Mouse (Mus musculus) CH12.LX (cell line): ENCODE data around the gene Fgfr2. TPM values are rescaled to one million over a fixed set of nuclear protein-coding genes. Genes with fewer than 3 reads are reported as not detected.

Experiments
- DNase-seq: peaks from one replicate; pipeline ENCODE4 v3.0.0-alpha.2; 2013; ENCODE audit errors: extremely low read depth
- H3K27ac ChIP-seq: 2 replicates; pipeline ENCODE4 v1.5.1; 2012; ENCODE audit warnings: low read depth, mild to moderate bottlenecking, control low read depth, moderate library complexity; ENCODE audit not compliant: insufficient read depth
- H3K27me3 ChIP-seq: replicated peaks from 2 replicates; pipeline ENCODE3; 2012; ENCODE audit warnings: inconsistent platforms
- H3K36me3 ChIP-seq, 2 experiments: replicated peaks in 1 of 2; 2 replicates each; pipeline versions ENCODE3 to v1.6.1; 2012; ENCODE audit warnings: inconsistent platforms in 1 of 2, low read length in 1 of 2, mild to moderate bottlenecking in 1 of 2, mixed read lengths in 1 of 2, moderate library complexity in 1 of 2; ENCODE audit not compliant: control insufficient read depth in 1 of 2, insufficient read depth in 1 of 2
- H3K4me1 ChIP-seq, 2 experiments: 2 replicates each; pipeline ENCODE4 v1.6.1; 2012; ENCODE audit warnings: inconsistent platforms in 1 of 2, moderate library complexity in 1 of 2; ENCODE audit not compliant: insufficient read depth in 2 of 2, control insufficient read depth in 1 of 2
- H3K4me2 ChIP-seq: 2 replicates; pipeline ENCODE4 v1.6.1; 2012; ENCODE audit warnings: low read depth, mild to moderate bottlenecking, control low read depth; ENCODE audit not compliant: poor library complexity, insufficient read depth, severe bottlenecking
- H3K4me3 ChIP-seq, 3 experiments: fragments of 150-350 bp in 1 of 3; sonication (generic) in 1 of 3; replicated peaks in 1 of 3; 2 replicates each; pipeline versions ENCODE3 to v1.5.1; 2011 to 2012; ENCODE audit warnings: low read depth in 2 of 3, low read length in 2 of 3, mild to moderate bottlenecking in 2 of 3, moderate library complexity in 2 of 3, control low read depth in 1 of 3, improper control_type of control experiment in 1 of 3, inconsistent platforms in 1 of 3, mixed read lengths in 1 of 3; ENCODE audit not compliant: poor library complexity in 1 of 3
- H3K79me2 ChIP-seq: replicated peaks from 2 replicates; pipeline ENCODE4 v1.6.1; 2012; ENCODE audit warnings: mild to moderate bottlenecking, moderate library complexity; ENCODE audit not compliant: control insufficient read depth, poor library complexity, insufficient read depth, severe bottlenecking; ENCODE audit errors: extremely low read depth
- H3K9ac ChIP-seq: 2 replicates; pipeline ENCODE4 v1.6.1; 2012; ENCODE audit warnings: low read depth, mild to moderate bottlenecking, control low read depth, moderate library complexity; ENCODE audit not compliant: insufficient read depth
- H3K9me3 ChIP-seq: replicated peaks from 2 replicates; pipeline ENCODE3; 2012; ENCODE audit warnings: low read length, inconsistent platforms, mixed read lengths
- BHLHE40 ChIP-seq: IDR thresholded peaks from 2 replicates; pipeline ENCODE4 v1.6.1; 2011; ENCODE audit warnings: mild to moderate bottlenecking, low read depth, low read length, improper control_type of control experiment
- CHD1 ChIP-seq: IDR thresholded peaks from 2 replicates; pipeline ENCODE4 v1.6.1; 2012; ENCODE audit warnings: low read depth, low read length, improper control_type of control experiment, inconsistent platforms
- CHD2 ChIP-seq: IDR thresholded peaks from 2 replicates; pipeline ENCODE4 v1.6.1; 2011; ENCODE audit warnings: low read length, improper control_type of control experiment
- CTCF ChIP-seq, 2 experiments: IDR thresholded peaks in 1 of 2; conservative IDR thresholded peaks in 1 of 2; 2 replicates each; pipeline ENCODE4 v1.5.1; 2011 to 2012; ENCODE audit warnings: low read depth in 2 of 2, low read length in 2 of 2, improper control_type of control experiment in 1 of 2, inconsistent platforms in 1 of 2, mild to moderate bottlenecking in 1 of 2, moderate library complexity in 1 of 2
- ELF1 ChIP-seq: IDR thresholded peaks from 2 replicates; pipeline ENCODE4 v1.6.1; 2014; ENCODE audit warnings: low read depth, mild to moderate bottlenecking, inconsistent platforms, low read length, improper control_type of control experiment
- HCFC1 ChIP-seq: IDR thresholded peaks from 2 replicates; pipeline ENCODE4 v1.6.1; 2012; ENCODE audit warnings: low read depth, mild to moderate bottlenecking, inconsistent platforms, low read length, improper control_type of control experiment
- IRF4 ChIP-seq: IDR thresholded peaks from 2 replicates; pipeline ENCODE4 v1.6.1; 2014; ENCODE audit warnings: low read depth, mild to moderate bottlenecking, inconsistent platforms, low read length, improper control_type of control experiment
- JUND ChIP-seq: conservative IDR thresholded peaks from 2 replicates; pipeline ENCODE4 v1.6.1; 2011; ENCODE audit warnings: low read depth, low read length, improper control_type of control experiment
- MAFK ChIP-seq: IDR thresholded peaks from 2 replicates; pipeline ENCODE4 v1.6.1; 2011; ENCODE audit warnings: low read length, improper control_type of control experiment; ENCODE audit not compliant: insufficient replicate concordance
- MAX ChIP-seq: IDR thresholded peaks from 2 replicates; pipeline ENCODE4 v1.6.1; 2011; ENCODE audit warnings: low read length, improper control_type of control experiment
- MAZ ChIP-seq: IDR thresholded peaks from 2 replicates; pipeline ENCODE4 v1.6.1; 2012; ENCODE audit warnings: low read depth, mild to moderate bottlenecking, inconsistent platforms, low read length, improper control_type of control experiment, moderate library complexity
- NRF1 ChIP-seq: IDR thresholded peaks from 2 replicates; pipeline ENCODE4 v1.6.1; 2014; ENCODE audit warnings: low read depth, mild to moderate bottlenecking, inconsistent platforms, low read length, improper control_type of control experiment, moderate library complexity
- POLR2AphosphoS2 ChIP-seq: IDR thresholded peaks from 2 replicates; pipeline ENCODE4 v1.6.1; 2011; ENCODE audit warnings: low read depth, low read length, improper control_type of control experiment
- RAD21 ChIP-seq: IDR thresholded peaks from 2 replicates; pipeline ENCODE4 v1.6.1; 2011; ENCODE audit warnings: low read depth, mild to moderate bottlenecking, low read length, improper control_type of control experiment, moderate library complexity
- RCOR1 ChIP-seq: conservative IDR thresholded peaks from 2 replicates; pipeline ENCODE4 v1.6.1; 2012; ENCODE audit warnings: low read depth, mild to moderate bottlenecking, inconsistent platforms, low read length, improper control_type of control experiment
- SMC3 ChIP-seq: IDR thresholded peaks from 2 replicates; pipeline ENCODE4 v1.6.1; 2011; ENCODE audit warnings: low read depth, low read length, improper control_type of control experiment
- TBP ChIP-seq: conservative IDR thresholded peaks from 2 replicates; pipeline ENCODE4 v1.6.1; 2011; ENCODE audit warnings: low read depth, low read length, improper control_type of control experiment
- UBTF ChIP-seq: IDR thresholded peaks from 2 replicates; pipeline ENCODE4 v1.6.1; 2012; ENCODE audit warnings: low read depth, mild to moderate bottlenecking, inconsistent platforms, low read length, improper control_type of control experiment, moderate library complexity
- USF2 ChIP-seq: conservative IDR thresholded peaks from 2 replicates; pipeline ENCODE4 v1.6.1; 2011; ENCODE audit warnings: low read depth, low read length, improper control_type of control experiment
- dilution Hi-C: fragments of 300-500 bp; cut with MboI; formaldehyde crosslinking; loops from 2 replicates; pipeline ENCODE4 v1.14.3; 2020; ENCODE audit warnings: low sequenced_read_pairs; ENCODE audit not compliant: extremely low pct_unique_long_range_greater_than_20kb, extremely low pct_ligation_motif_present
- in situ Hi-C: fragments of 300-500 bp; cut with MboI; formaldehyde crosslinking; loops from 3 replicates; pipeline ENCODE4 v1.14.3; 2019; ENCODE audit warnings: low sequenced_read_pairs, low pct_ligation_motif_present, low pct_unique_long_range_greater_than_20kb, mixed read lengths
- polyA plus RNA-seq: library from polyadenylated mRNA; unstranded; fragments of >175 nt; gene quantifications from 2 replicates; pipeline ENCODE4 v1.2.1, GENCODE M21; 2012; ENCODE audit warnings: low read depth; ENCODE audit not compliant: insufficient read length
- total RNA-seq, 2 experiments: library from RNA; depleted of rRNA; stranded (reverse); fragments of 300-350 nt in 1 of 2; fragments of >200 nt in 1 of 2; gene quantifications; 2 replicates each; pipeline ENCODE4 v1.2.3; 2012 to 2014

Fgfr2 gene
- total and polyA plus RNA-seq, 3 experiments: not detected

GRCm38 (mm10) chr7:130182551-130182950 is 2940.6 kb downstream of the Fgfr2 start:
- no peak for DNase-seq
- Histone ChIP-seq H3K4me3 (no peak overlapping the region), H3K27me3 (peaks cover 46% of the 10 kb centered on the region), H3K36me3 (no peaks in the 10 kb centered on the region), H3K4me1 (no peaks in the 10 kb centered on the region), H3K79me2 (no peaks in the 10 kb centered on the region), H3K9me3 (no peaks in the 10 kb centered on the region), H3K4me2 (no peak overlapping the region), H3K9ac (no peak overlapping the region), H3K27ac (no peak overlapping the region)
- in situ Hi-C loops: no loop called here
- dilution Hi-C loops: no loop called here
- TF ChIP-seq RCOR1 (no peak), UBTF (no peak), JUND (no peak), MAZ (no peak), MAX (no peak), NRF1 (no peak), CHD1 (no peak), SMC3 (no peak), HCFC1 (no peak), ELF1 (no peak), BHLHE40 (no peak), MAFK (no peak), POLR2AphosphoS2 (no peak), CHD2 (no peak), USF2 (no peak), IRF4 (no peak), TBP (no peak), RAD21 (no peak)

- TF ChIP-seq CTCF (conservative IDR thresholded peaks at IDR 0.05 in 1 of 2, IDR thresholded peaks at IDR 0.05 in 1 of 2; ENCODE audit: low read depth in 2 of 2, low read length in 2 of 2) (peak; percentile 19 to 52; a peak in 2 of 4 replicates), RAD21 (peak; percentile 15), SMC3 (peak; percentile 22), JUND (no peak)
- Histone ChIP-seq H3K9ac (no peak overlapping the region), H3K9me3 (no peaks in the 10 kb centered on the region), H3K79me2 (no peaks in the 10 kb centered on the region), H3K4me3 (no peak overlapping the region), H3K27me3 (peaks cover 43% of the 10 kb centered on the region), H3K27ac (no peak overlapping the region), H3K4me2 (no peak overlapping the region), H3K4me1 (no peaks in the 10 kb centered on the region), H3K36me3 (no peaks in the 10 kb centered on the region)
- dilution Hi-C loops (no loop called here), in situ Hi-C loops (no loop called here)
- DNase-seq: peak; percentile 3
These were observed 2944.2 kb downstream of the Fgfr2 start for GRCm38 (mm10) chr7:130178991-130179390.
